In the genomic region with DNA sequence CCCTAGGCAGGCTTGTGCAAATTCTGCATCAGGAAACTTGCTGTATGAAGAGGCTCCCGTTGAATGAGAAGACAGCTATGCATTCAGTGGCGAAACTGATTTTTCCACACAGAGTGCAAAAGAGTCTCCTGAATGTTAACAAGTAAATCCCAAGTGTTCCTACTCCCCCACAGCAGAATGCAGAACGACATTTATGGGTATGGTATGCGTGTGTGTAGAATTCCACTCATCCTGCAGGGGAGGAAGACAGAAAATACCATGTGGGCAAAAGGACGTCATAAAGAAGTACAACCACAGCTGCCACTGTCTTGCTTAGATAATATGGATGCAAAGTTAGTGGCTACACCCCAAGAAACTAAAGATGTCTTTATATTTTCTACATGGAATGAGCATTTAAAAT, we compare ENCODE assay signal across 25 mouse cellular contexts.
A peak's percentile ranks its signal among the peaks of the same experiment; 100 is the strongest.
DNase-seq lines count a peak whose midpoint lies in the region; ATAC-seq and TF ChIP-seq lines count a peak whose summit lies in the region.
"Had no signal": no experiment of that assay in that cellular context is flagged by ENCODE, and none has a peak within 500 bp of the region (broad histone marks: within the 10 kb centered on the region; RNA-seq: fewer than 3 reads in every experiment).

No protein-coding gene starts in this region.

- H3K27me3 ChIP-seq in hindbrain, postnatal 0 days (ENCODE audit: insufficient read depth, low read length) = no peaks in the 10 kb centered on the region
- no peaks in the 10 kb centered on the region for H3K27me3 ChIP-seq in hindbrain, embryonic 12.5 days
- H3K27me3 ChIP-seq in midbrain, embryonic 14.5 days (ENCODE audit: control insufficient read depth, insufficient read depth, low read length) = no peaks in the 10 kb centered on the region
- H3K27me3 ChIP-seq in midbrain, embryonic 16.5 days (ENCODE audit: control insufficient read depth, insufficient read depth, low read depth, low read length) = no peaks in the 10 kb centered on the region
- H3K27me3 ChIP-seq: heart, embryonic 12.5 days; hindbrain, embryonic 13.5 days; midbrain, embryonic 13.5 days; stomach, embryonic 15.5 days had no signal

- H3K9me3 ChIP-seq in hindbrain, postnatal 0 days (ENCODE audit: low read length) = no peaks in the 10 kb centered on the region
- no peaks in the 10 kb centered on the region for H3K9me3 ChIP-seq in hindbrain, embryonic 12.5 days (replicated peaks)
- no peaks in the 10 kb centered on the region for H3K9me3 ChIP-seq in midbrain, embryonic 14.5 days (ENCODE audit: control insufficient read depth, low read length)
- no peaks in the 10 kb centered on the region for H3K9me3 ChIP-seq in midbrain, embryonic 16.5 days (replicated peaks; ENCODE audit: control insufficient read depth, low read length, poor library complexity, severe bottlenecking)
- H3K9me3 ChIP-seq: heart, embryonic 12.5 days; hindbrain, embryonic 13.5 days; midbrain, embryonic 13.5 days; stomach, embryonic 15.5 days had no signal

- WGBS in hindbrain, postnatal 0 days = 61% methylated on average over 5 of the region's 5 CpGs
- 68% methylated on average over 5 of the region's 5 CpGs for WGBS in hindbrain, embryonic 12.5 days
- 62% methylated on average over 5 of the region's 5 CpGs for WGBS in midbrain, embryonic 14.5 days
- 68% methylated on average over 5 of the region's 5 CpGs for WGBS in midbrain, embryonic 16.5 days

- no peaks in the 10 kb centered on the region for H3K4me1 ChIP-seq in hindbrain, postnatal 0 days (ENCODE audit: insufficient read depth, low read length)
- H3K4me1 ChIP-seq in hindbrain, embryonic 12.5 days = no peaks in the 10 kb centered on the region
- no peaks in the 10 kb centered on the region for H3K4me1 ChIP-seq in midbrain, embryonic 14.5 days (ENCODE audit: control insufficient read depth, insufficient read depth, low read length)
- H3K4me1 ChIP-seq in midbrain, embryonic 16.5 days (ENCODE audit: control insufficient read depth, insufficient read depth, low read length) = no peaks in the 10 kb centered on the region
- H3K4me1 ChIP-seq: hindbrain, embryonic 13.5 days; midbrain, embryonic 13.5 days; stomach, embryonic 15.5 days had no signal

- H3K36me3 ChIP-seq in hindbrain, postnatal 0 days (ENCODE audit: insufficient read depth, low read length) = no peaks in the 10 kb centered on the region
- no peaks in the 10 kb centered on the region for H3K36me3 ChIP-seq in hindbrain, embryonic 12.5 days
- H3K36me3 ChIP-seq in midbrain, embryonic 14.5 days (ENCODE audit: control insufficient read depth, insufficient read depth, low read length) = no peaks in the 10 kb centered on the region
- no peaks in the 10 kb centered on the region for H3K36me3 ChIP-seq in midbrain, embryonic 16.5 days (ENCODE audit: control insufficient read depth, insufficient read depth, low read length)
- H3K36me3 ChIP-seq: heart, embryonic 12.5 days; hindbrain, embryonic 13.5 days; midbrain, embryonic 13.5 days; stomach, embryonic 15.5 days had no signal

- H3K27ac ChIP-seq in hindbrain, postnatal 0 days = peak overlapping the region; percentile 26; the same call in 1 of the 2 replicates
- no peak overlapping the region for H3K27ac ChIP-seq in hindbrain, embryonic 12.5 days
- H3K27ac ChIP-seq in midbrain, embryonic 14.5 days (replicated peaks; ENCODE audit: low read depth, low read length) = no peak overlapping the region
- H3K27ac ChIP-seq in midbrain, embryonic 16.5 days (ENCODE audit: low read length) = no peak overlapping the region
- H3K27ac ChIP-seq: hindbrain, embryonic 13.5 days; midbrain, embryonic 13.5 days; stomach, embryonic 15.5 days had no signal

- no peak for DNase-seq in hindbrain, postnatal 0 days (ENCODE audit: low spot score)
- peak; percentile 12 for DNase-seq in midbrain, embryonic 14.5 days
- peak; percentile 11 to 62 for DNase-seq in left cerebral cortex, adult 9 months (ENCODE audit: low spot score in 2 of 2)
- peak; percentile 34 to 67 for DNase-seq in right cerebral cortex, postnatal 36 days (ENCODE audit: low spot score in 2 of 2)
- DNase-seq in cerebellum, adult 18-20 months = no peak
- DNase-seq: adrenal gland, postnatal 25 days; B cell, adult 2 months; cerebellum, adult 11-12 months; cerebellum, postnatal 36 days; heart, postnatal 14 days; kidney, adult 8-10 months; kidney, postnatal 36 days; lung, adult 18-20 months; lung, postnatal 14 days; thymus, adult 2 months had no signal

- H3K9ac ChIP-seq in hindbrain, postnatal 0 days (replicated peaks; ENCODE audit: low read length) = no peak overlapping the region
- no peak overlapping the region for H3K9ac ChIP-seq in hindbrain, embryonic 12.5 days
- no peak overlapping the region for H3K9ac ChIP-seq in midbrain, embryonic 14.5 days (replicated peaks; ENCODE audit: low read length)
- no peak overlapping the region for H3K9ac ChIP-seq in midbrain, embryonic 16.5 days (ENCODE audit: low read depth, low read length)
- H3K9ac ChIP-seq: heart, embryonic 12.5 days; hindbrain, embryonic 13.5 days; midbrain, embryonic 13.5 days; stomach, embryonic 15.5 days had no signal

- H3K4me2 ChIP-seq in hindbrain, postnatal 0 days (ENCODE audit: low read depth, low read length) = no peak overlapping the region
- no peak overlapping the region for H3K4me2 ChIP-seq in hindbrain, embryonic 12.5 days (replicated peaks)
- H3K4me2 ChIP-seq in midbrain, embryonic 14.5 days (ENCODE audit: low read length) = no peak overlapping the region
- H3K4me2 ChIP-seq in midbrain, embryonic 16.5 days (ENCODE audit: low read length) = no peak overlapping the region
- H3K4me2 ChIP-seq: heart, embryonic 12.5 days; hindbrain, embryonic 13.5 days; liver, embryonic 11.5 days; midbrain, embryonic 13.5 days; stomach, embryonic 15.5 days had no signal

- ATAC-seq in hindbrain, postnatal 0 days = no peak
- ATAC-seq in hindbrain, embryonic 12.5 days (ENCODE audit: low FRiP score) = no peak
- ATAC-seq in midbrain, embryonic 14.5 days (ENCODE audit: low FRiP score, low TSS enrichment) = no peak
- no peak for ATAC-seq in midbrain, embryonic 16.5 days
- ATAC-seq: forebrain, embryonic 14.5 days; midbrain, embryonic 13.5 days had no signal

- no peak overlapping the region for H3K4me3 ChIP-seq in hindbrain, postnatal 0 days (ENCODE audit: low read length)
- H3K4me3 ChIP-seq in hindbrain, embryonic 12.5 days = no peak overlapping the region
- H3K4me3 ChIP-seq in midbrain, embryonic 14.5 days (replicated peaks; ENCODE audit: low read depth, low read length) = no peak overlapping the region
- no peak overlapping the region for H3K4me3 ChIP-seq in midbrain, embryonic 16.5 days (ENCODE audit: low read depth, low read length)
- H3K4me3 ChIP-seq: erythroblast, embryonic 14.5 days; heart, embryonic 12.5 days; hindbrain, embryonic 13.5 days; midbrain, embryonic 13.5 days; myocyte; stomach, embryonic 15.5 days had no signal

- no peak for TF ChIP-seq CTCF in hindbrain, postnatal 0 days (IDR thresholded peaks at IDR 0.05; ENCODE audit: low read depth)

Comparison
In these comparisons a context has a peak if more than half of its experiments do, and no peak if none do; other contexts are left out.
1. DNase-seq: peak in midbrain, embryonic 14.5 days (single experiment), left cerebral cortex, adult 9 months (2 of 2) and right cerebral cortex, postnatal 36 days (2 of 2); none in hindbrain, postnatal 0 days (single experiment) and cerebellum, adult 18-20 months (0 of 2).